Mouse (Mus musculus) heart, embryonic 12.5 days (tissue): Measurements from ENCODE around the gene Mdh1b. TPM values are rescaled to one million over a fixed set of nuclear protein-coding genes. Genes with fewer than 3 reads are reported as not detected.

Source experiments
- ATAC-seq: fragments of 200-750 bp; cut with Nextera tagmentation; 2 replicates; pipeline ENCODE4 v1.8.0; 2017; ENCODE audit warnings: moderate TSS enrichment, moderate library complexity; ENCODE audit not compliant: insufficient number of reproducible peaks, low FRiP score
- H3K27ac ChIP-seq: fragments of 300-500 bp; sonication (generic); 2 replicates; pipeline ENCODE4 v1.5.1; 2016; ENCODE audit warnings: mild to moderate bottlenecking, moderate library complexity; ENCODE audit not compliant: poor library complexity, severe bottlenecking
- H3K27me3 ChIP-seq: fragments of 300-500 bp; sonication (generic); replicated peaks from 2 replicates; pipeline ENCODE4 v1.6.1; 2016; ENCODE audit warnings: mild to moderate bottlenecking, moderate library complexity
- H3K36me3 ChIP-seq: fragments of 300-500 bp; sonication (generic); 2 replicates; pipeline ENCODE4 v1.6.1; 2016; ENCODE audit warnings: mild to moderate bottlenecking, moderate library complexity
- H3K4me1 ChIP-seq: fragments of 300-500 bp; sonication (generic); replicated peaks from 2 replicates; pipeline ENCODE4 v1.6.1; 2016; ENCODE audit warnings: mild to moderate bottlenecking
- H3K4me2 ChIP-seq: fragments of 300-500 bp; sonication (generic); 2 replicates; pipeline ENCODE4 v1.6.1; 2016; ENCODE audit warnings: mild to moderate bottlenecking, moderate library complexity
- H3K4me3 ChIP-seq: fragments of 300-500 bp; sonication (generic); 2 replicates; pipeline ENCODE4 v1.5.1; 2016; ENCODE audit warnings: mild to moderate bottlenecking
- H3K9ac ChIP-seq: fragments of 300-500 bp; sonication (generic); 2 replicates; pipeline ENCODE4 v1.6.1; 2016; ENCODE audit warnings: mild to moderate bottlenecking, moderate library complexity
- H3K9me3 ChIP-seq: fragments of 300-500 bp; sonication (generic); replicated peaks from 2 replicates; pipeline ENCODE4 v1.6.1; 2016; ENCODE audit warnings: mild to moderate bottlenecking, moderate library complexity
- WGBS: fragments of 180-500 bp; shearing (Covaris S2); methylation state at CpG from one replicate; pipeline ENCODE4 v1.1.7; 2016; 5-methylcytosine and 5-hydroxymethylcytosine counted together
- polyA plus RNA-seq: library from polyadenylated mRNA; unstranded; fragments of >200 nt; fragmentation: Nextera tagmentation; extraction: Ambion mirVana; gene quantifications from 2 replicates; pipeline ENCODE4 v1.2.1, GENCODE M21; 2016

The Mdh1b gene
- polyA plus RNA-seq, 1 experiment from 2014 or later, result not detected

DNA sequence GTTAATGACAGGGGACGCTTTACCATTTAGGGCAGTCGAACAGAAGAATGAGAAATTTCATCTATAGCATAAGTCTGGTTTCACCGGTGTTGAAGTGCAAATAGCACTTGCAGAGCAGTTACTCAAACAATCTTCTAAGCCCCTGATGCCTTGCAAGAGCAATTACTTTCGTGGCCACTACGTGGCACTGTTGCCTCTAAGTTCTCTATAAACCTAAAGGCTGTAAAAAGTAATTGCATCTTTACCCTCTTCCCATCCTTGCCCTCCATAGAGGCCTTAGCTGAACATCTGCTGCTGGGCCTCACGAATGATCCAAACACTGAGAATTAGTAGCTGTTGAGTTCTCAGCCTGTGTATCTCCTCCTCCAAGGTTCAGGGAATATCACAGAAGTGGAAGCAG lies 72.1 kb downstream of the Mdh1b start:
- H3K4me1 ChIP-seq, result no peaks in the 10 kb centered on the region
- no peaks in the 10 kb centered on the region for H3K9me3 ChIP-seq
- 15% methylated on average over 6 of the region's 6 CpGs for WGBS
- no peak overlapping the region for H3K4me3 ChIP-seq
- H3K9ac ChIP-seq, result no peak overlapping the region
- peaks cover 5% of the 10 kb centered on the region; the same call in 1 of the 2 replicates for H3K27me3 ChIP-seq
- no peak overlapping the region for H3K27ac ChIP-seq
- no peak for ATAC-seq
- no peak overlapping the region for H3K4me2 ChIP-seq
- no peaks in the 10 kb centered on the region for H3K36me3 ChIP-seq

Other genes starting within 250 kb of the Mdh1b start
- gene Gm39653, start 114.3 kb downstream of the Mdh1b start, polyA plus RNA-seq, result not detected in 2 replicates
- not detected in 2 replicates for gene Dytn, start 43.4 kb downstream of the Mdh1b start, polyA plus RNA-seq
- gene Fastkd2, start 296 bp upstream of the Mdh1b start, polyA plus RNA-seq, result 57.3 and 57.5 TPM in 2 replicates
- 0.15 and 0.24 TPM in 2 replicates for gene 4933402D24Rik, start 38.9 kb upstream of the Mdh1b start, polyA plus RNA-seq